Mouse (Mus musculus) liver, postnatal 0 days (tissue): ENCODE data around the gene Gria1.

Experiments used
- CTCF ChIP-seq: sonication (generic); IDR thresholded peaks from 2 replicates; pipeline ENCODE4 v1.5.1; 2016; ENCODE audit warnings: antibody characterized with exemption, low read depth
- EP300 ChIP-seq: IDR thresholded peaks from 2 replicates; pipeline ENCODE4 v1.6.1; 2016; ENCODE audit warnings: antibody characterized with exemption, low read depth, mild to moderate bottlenecking

GRCm38 (mm10) chr11:57145704-57146103 is 134.5 kb downstream of the Gria1 start:
- TF ChIP-seq EP300 = no peak
- TF ChIP-seq CTCF = no peak
